Mouse (Mus musculus) heart, postnatal 0 days (tissue): ENCODE measurements around the gene Olfr1406. TPM values are rescaled to one million over a fixed set of nuclear protein-coding genes. Genes with fewer than 3 reads are reported as not detected.

Source experiments
- ATAC-seq: fragments of 200-750 bp; cut with Nextera tagmentation; 2 replicates; pipeline ENCODE4 v1.8.0; 2017; ENCODE audit warnings: low read depth, moderate number of reproducible peaks, moderate library complexity; ENCODE audit not compliant: insufficient read depth
- DNase-seq: peaks from one replicate; pipeline ENCODE4 v3.0.0-alpha.2; 2016; ENCODE audit warnings: low spot score
- H3K27ac ChIP-seq: fragments of 300-500 bp; sonication (generic); 2 replicates; pipeline ENCODE4 v1.5.1; 2014; ENCODE audit warnings: low read depth, mild to moderate bottlenecking
- H3K27me3 ChIP-seq: fragments of 300-500 bp; sonication (generic); 2 replicates; pipeline ENCODE4 v1.6.1; 2014; ENCODE audit warnings: low read length, mixed read lengths; ENCODE audit not compliant: control insufficient read depth, insufficient read depth
- H3K36me3 ChIP-seq: fragments of 300-500 bp; sonication (generic); replicated peaks from 2 replicates; pipeline ENCODE4 v1.6.1; 2014; ENCODE audit warnings: low read length, mixed read lengths; ENCODE audit not compliant: control insufficient read depth, insufficient read depth
- H3K4me1 ChIP-seq: fragments of 300-500 bp; sonication (generic); 2 replicates; pipeline ENCODE4 v1.6.1; 2014; ENCODE audit warnings: antibody characterized with exemption; ENCODE audit not compliant: control insufficient read depth, insufficient read depth
- H3K4me2 ChIP-seq: fragments of 300-500 bp; sonication (generic); 2 replicates; pipeline ENCODE4 v1.6.1; 2014; ENCODE audit warnings: low read depth, mild to moderate bottlenecking, low read length, moderate library complexity
- H3K4me3 ChIP-seq: fragments of 300-500 bp; sonication (generic); 2 replicates; pipeline ENCODE4 v1.5.1; 2014; ENCODE audit warnings: low read depth, low read length
- H3K9ac ChIP-seq: fragments of 300-500 bp; sonication (generic); replicated peaks from 2 replicates; pipeline ENCODE4 v1.6.1; 2014; ENCODE audit warnings: low read depth, low read length, mixed read lengths
- H3K9me3 ChIP-seq: fragments of 300-500 bp; sonication (generic); replicated peaks from 2 replicates; pipeline ENCODE4 v1.6.1; 2016; ENCODE audit warnings: low read length; ENCODE audit not compliant: control insufficient read depth
- CTCF ChIP-seq: IDR thresholded peaks from 2 replicates; pipeline ENCODE4 v1.5.1; 2016; ENCODE audit warnings: antibody characterized with exemption, control low read depth, low read depth
- EP300 ChIP-seq: IDR thresholded peaks from 2 replicates; pipeline ENCODE4 v1.6.1; 2016; ENCODE audit warnings: antibody characterized with exemption, low read depth
- WGBS: fragments of 180-500 bp; shearing (Covaris S2); extraction: QIAGEN DNeasy Blood & Tissue Kit; methylation state at CpG from one replicate; pipeline ENCODE4 v1.1.7; 2014; 5-methylcytosine and 5-hydroxymethylcytosine counted together
- polyA plus RNA-seq: library from polyadenylated mRNA; unstranded; fragments of >200 nt; fragmentation: Nextera tagmentation; extraction: Ambion mirVana; gene quantifications from 2 replicates; pipeline ENCODE4 v1.2.1, GENCODE M21; 2015
- total RNA-seq: library from RNA; depleted of rRNA; stranded (reverse); fragments of >200 nt; gene quantifications from 2 replicates; pipeline ENCODE4 v1.2.3, GENCODE M21; 2014; ENCODE audit warnings: low replicate concordance; rRNA removed

Olfr1406 gene
- total and polyA plus RNA-seq, 2 experiments from 2014 or later = not detected

- DNase-seq (no peak), ATAC-seq (no peak)
- H3K36me3 ChIP-seq = no peaks in the 10 kb centered on the region
- no peak overlapping the region for H3K4me3 ChIP-seq
- no peak overlapping the region for H3K27ac ChIP-seq
- TF ChIP-seq CTCF = no peak
- TF ChIP-seq EP300 = no peak
- H3K27me3 ChIP-seq = no peaks in the 10 kb centered on the region
- H3K4me2 ChIP-seq = no peak overlapping the region
- no peak overlapping the region for H3K9ac ChIP-seq
- no peaks in the 10 kb centered on the region for H3K4me1 ChIP-seq
- WGBS = 64% methylated on average over 2 of the region's 2 CpGs
- no peaks in the 10 kb centered on the region for H3K9me3 ChIP-seq
These were observed 5.9 kb upstream of the Olfr1406 start for GRCm38 (mm10) chr1:173196359-173196758.

DNA sequence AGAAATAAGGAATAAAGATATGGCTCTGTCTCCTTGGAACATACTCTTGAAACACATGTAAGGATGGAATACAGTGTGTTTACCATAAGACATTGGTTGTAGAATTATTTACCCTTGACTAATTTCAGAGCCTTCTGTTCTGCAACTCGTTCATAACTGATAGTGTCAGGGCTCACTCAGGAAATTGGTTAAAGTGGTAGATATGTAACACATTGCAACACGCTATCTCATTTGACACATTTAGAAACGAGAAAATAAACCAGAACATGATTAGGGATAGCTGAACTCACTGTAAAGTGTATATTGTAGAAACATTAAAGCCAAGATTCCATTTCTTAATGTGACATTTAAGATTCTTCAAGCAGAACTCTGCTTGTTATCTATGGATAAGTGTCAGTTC lies 1.6 kb upstream of the Olfr1406 start:
- no peaks in the 10 kb centered on the region for H3K4me1 ChIP-seq
- H3K4me2 ChIP-seq = no peak overlapping the region
- ATAC-seq (no peak), DNase-seq (no peak)
- no peaks in the 10 kb centered on the region for H3K27me3 ChIP-seq
- no peaks in the 10 kb centered on the region for H3K36me3 ChIP-seq
- no peaks in the 10 kb centered on the region for H3K9me3 ChIP-seq
- no peak overlapping the region for H3K4me3 ChIP-seq
- no peak overlapping the region for H3K27ac ChIP-seq
- H3K9ac ChIP-seq = no peak overlapping the region
- TF ChIP-seq EP300 = no peak
- TF ChIP-seq CTCF = no peak
- WGBS = 26% methylated on average over 3 of the region's 3 CpGs

- no peaks in the 10 kb centered on the region for H3K27me3 ChIP-seq
- H3K36me3 ChIP-seq = no peaks in the 10 kb centered on the region
- no peaks in the 10 kb centered on the region for H3K9me3 ChIP-seq
- H3K27ac ChIP-seq = no peak overlapping the region
- TF ChIP-seq CTCF = no peak
- TF ChIP-seq EP300 = no peak
- H3K4me2 ChIP-seq = no peak overlapping the region
- H3K9ac ChIP-seq = no peak overlapping the region
- no peak overlapping the region for H3K4me3 ChIP-seq
- H3K4me1 ChIP-seq = no peaks in the 10 kb centered on the region
- ATAC-seq (no peak), DNase-seq (no peak)
These were observed 16.1 kb downstream of the Olfr1406 start for GRCm38 (mm10) chr1:173174154-173174842.

DNA sequence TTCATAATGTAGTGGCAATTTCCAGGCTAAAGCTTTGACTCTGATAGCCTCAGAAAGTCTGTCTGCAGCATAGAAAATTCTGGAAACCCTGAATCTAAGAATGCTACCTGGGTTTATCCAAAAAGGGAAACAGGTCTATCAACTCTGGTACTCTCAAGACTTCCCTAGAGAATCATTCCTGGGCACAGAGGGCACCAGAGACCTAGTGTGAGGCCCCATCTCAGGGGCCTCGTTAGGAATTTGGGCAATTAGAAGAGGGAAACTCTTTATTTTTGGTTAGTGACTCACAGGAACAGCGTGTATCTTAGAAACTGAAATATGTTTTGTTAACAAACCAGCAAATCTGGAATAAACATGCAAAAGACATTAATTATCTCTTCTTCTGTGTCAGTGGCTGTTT lies 53.2 kb downstream of the Olfr1406 start, which contains the start of gene Olfr1408:
Gene Olfr1408, minus strand, starts transcription at position 101 of the 400 bp plus-strand sequence.
- no peak for DNase-seq
- TF ChIP-seq EP300 (no peak), CTCF (no peak)
- 57% methylated on average over 2 of the region's 2 CpGs for WGBS
- Histone ChIP-seq H3K27me3 (no peaks in the 10 kb centered on the region), H3K4me2 (no peak within 1 kb of the TSS), H3K27ac (no peak within 1 kb of the TSS), H3K9ac (no peak within 1 kb of the TSS), H3K4me3 (no peak within 1 kb of the TSS), H3K4me1 (no peaks in the 10 kb centered on the region), H3K36me3 (no peaks in the 10 kb centered on the region), H3K9me3 (no peaks in the 10 kb centered on the region)
- ATAC-seq = no peak

Other genes with a start within 250 kb of the Olfr1406 start
- gene Olfr16, start 240.2 kb downstream of the Olfr1406 start, total RNA-seq = not detected in 2 replicates
- gene Olfr16, start 240.2 kb downstream of the Olfr1406 start, polyA plus RNA-seq = not detected in 2 replicates
- not detected in 2 replicates for gene Olfr1408, start 53.3 kb downstream of the Olfr1406 start, total RNA-seq
- not detected in 2 replicates for gene Olfr1408, start 53.3 kb downstream of the Olfr1406 start, polyA plus RNA-seq
- not detected in 2 replicates for gene Olfr218, start 7.2 kb upstream of the Olfr1406 start, total RNA-seq
- gene Olfr218, start 7.2 kb upstream of the Olfr1406 start, polyA plus RNA-seq = not detected in 2 replicates
- not detected in 2 replicates for gene Olfr1404, start 21.8 kb upstream of the Olfr1406 start, total RNA-seq
- not detected in 2 replicates for gene Olfr1404, start 21.8 kb upstream of the Olfr1406 start, polyA plus RNA-seq
- gene Fcer1a, start 36.6 kb upstream of the Olfr1406 start, total RNA-seq = 0.38 TPM in 1 of 2 replicates, not detected in the other
- 0.89 TPM in 2 replicates for gene Fcer1a, start 36.6 kb upstream of the Olfr1406 start, polyA plus RNA-seq
- gene Olfr418, start 75.4 kb upstream of the Olfr1406 start, total RNA-seq = not detected in 2 replicates
- not detected in 2 replicates for gene Olfr418, start 75.4 kb upstream of the Olfr1406 start, polyA plus RNA-seq
- not detected in 2 replicates for gene Mptx2, start 87.1 kb upstream of the Olfr1406 start, total RNA-seq
- not detected in 2 replicates for gene Mptx2, start 87.1 kb upstream of the Olfr1406 start, polyA plus RNA-seq
- gene Ackr1, start 143.1 kb upstream of the Olfr1406 start, total RNA-seq = 1.8 TPM in 1 of 2 replicates, not detected in the other
- 0.14 and 0.16 TPM in 2 replicates for gene Ackr1, start 143.1 kb upstream of the Olfr1406 start, polyA plus RNA-seq
- 0.19 and 0.54 TPM in 2 replicates for gene Aim2, start 160.2 kb upstream of the Olfr1406 start, total RNA-seq
- gene Aim2, start 160.2 kb upstream of the Olfr1406 start, polyA plus RNA-seq = 1.3 and 1.7 TPM in 2 replicates
- gene Cadm3, start 177.1 kb upstream of the Olfr1406 start, total RNA-seq = 0.35 and 1.1 TPM in 2 replicates
- 0.10 and 0.29 TPM in 2 replicates for gene Cadm3, start 177.1 kb upstream of the Olfr1406 start, polyA plus RNA-seq